Mouse (Mus musculus) heart, postnatal 14 days (tissue): ENCODE results near the gene Myh14. TPM values are rescaled to one million over a fixed set of nuclear protein-coding genes. Genes with fewer than 3 reads are reported as not detected.

ENCODE experiments used
- DNase-seq, 2 experiments: peaks; one replicate each; pipeline ENCODE4 v3.0.0; 2021 to 2022
- intact Hi-C: fragments of 180-260 bp; cut with DNase I; formaldehyde crosslinking; loops from one replicate; pipeline ENCODE4 v1.15.1; 2025
- total RNA-seq, 2 experiments: library from RNA; stranded (reverse); gene quantifications; 2 replicates each; pipeline ENCODE4 v1.2.3; 2021

Gene Myh14
- total RNA-seq, 2 experiments from 2014 or later = 55.0 to 72.4 TPM

DNA sequence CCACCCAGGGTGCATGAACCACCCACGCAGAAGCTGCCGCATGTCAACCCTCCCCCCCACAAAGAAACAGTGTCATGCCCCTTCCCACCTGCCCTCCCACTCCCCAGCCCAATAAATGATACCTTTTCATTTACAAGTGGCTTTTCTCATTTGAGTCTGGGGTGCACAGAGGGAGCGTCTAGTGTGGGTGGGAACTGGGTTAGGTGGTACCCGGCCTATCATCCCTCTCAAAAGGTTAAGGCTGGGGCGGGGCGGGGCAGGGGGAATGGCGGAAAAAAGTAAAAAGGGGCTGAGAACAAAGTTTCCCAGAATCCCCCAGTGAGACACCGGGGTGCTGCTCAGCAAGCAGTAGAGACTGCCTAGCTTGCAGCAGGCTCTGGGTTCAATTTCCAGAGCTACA, 66.0 kb downstream of the Myh14 start:
- intact Hi-C loops = no loop called here
- no peak for DNase-seq

DNA sequence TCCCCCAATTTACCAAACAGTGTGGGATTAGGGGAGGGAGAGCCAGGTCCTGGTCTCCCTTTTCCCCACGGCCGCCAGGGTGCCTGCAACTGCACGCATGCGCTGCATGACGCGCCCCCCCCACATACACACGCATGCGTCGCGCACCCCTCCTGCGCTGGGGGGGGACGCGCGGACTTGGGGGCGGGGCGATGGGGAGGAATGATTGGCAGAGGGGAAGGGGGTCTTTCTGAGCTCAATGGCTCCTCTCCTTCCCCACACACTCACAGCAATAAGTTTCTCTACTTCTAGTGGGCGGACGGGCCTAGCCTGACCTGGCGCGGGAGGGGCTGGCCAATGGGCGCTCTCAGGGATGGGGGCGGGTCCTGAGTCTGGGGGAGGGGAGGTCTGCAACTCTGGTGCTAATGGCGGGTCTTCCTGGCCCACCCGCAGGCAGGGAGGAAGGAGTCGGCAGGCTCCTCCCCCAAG, 66.5 kb downstream of the Myh14 start:
- DNase-seq = peak in 1 of 2 experiments; percentile 14
- intact Hi-C loops = no loop called here

DNA sequence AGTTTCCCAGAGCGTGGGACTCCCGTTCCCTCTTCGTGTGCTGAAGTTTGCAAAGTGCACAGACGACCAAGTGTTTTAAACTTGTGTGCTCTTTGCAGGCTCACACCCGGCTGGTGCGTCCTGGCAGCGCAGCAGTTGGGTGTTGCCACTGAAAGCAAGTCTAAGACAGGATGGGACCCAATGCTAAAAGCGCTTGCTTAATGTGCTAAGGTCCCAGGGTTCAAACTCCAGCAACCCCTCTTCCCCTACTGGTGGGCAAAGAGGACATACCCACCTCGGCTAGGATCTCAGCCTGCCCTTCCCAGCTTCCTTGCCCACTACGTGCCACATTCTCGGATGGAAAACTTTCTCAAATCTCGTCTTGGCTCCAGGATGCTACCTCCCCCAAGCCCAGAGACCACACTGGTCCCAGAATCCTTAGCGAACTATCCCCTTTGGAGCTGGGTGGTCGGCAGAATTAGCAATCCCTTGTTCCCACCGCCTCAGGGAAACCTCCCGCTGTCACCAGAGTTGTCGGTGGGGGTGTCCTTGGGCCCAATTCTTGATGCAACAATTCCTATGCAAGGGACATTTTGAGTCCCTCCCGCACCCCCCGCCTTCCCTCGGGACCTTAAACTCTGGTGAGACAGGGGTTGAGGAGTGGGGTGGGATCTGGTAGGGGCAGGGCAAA, 67.3 kb downstream of the Myh14 start:
- no peak for DNase-seq

DNA sequence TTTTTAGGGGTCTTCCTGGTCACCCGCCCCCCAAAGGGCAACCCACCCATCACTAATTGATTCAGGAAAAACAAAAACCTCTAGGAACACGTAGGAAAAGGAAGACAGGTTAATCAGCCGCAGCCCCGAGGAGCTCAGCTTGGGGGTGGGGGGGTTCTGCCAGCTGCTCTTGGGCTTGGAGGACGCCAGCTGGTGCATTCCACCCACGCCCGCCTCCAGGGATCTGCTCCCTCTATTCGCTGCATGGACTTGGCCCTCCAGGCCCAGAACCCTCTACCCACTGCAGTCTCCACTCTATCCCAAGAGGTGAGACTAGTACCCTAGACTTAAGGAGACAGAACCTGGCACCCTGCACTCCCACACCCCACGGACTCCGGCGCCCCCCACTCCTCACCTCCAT, 68.2 kb downstream of the Myh14 start:
- no peak for DNase-seq
- intact Hi-C loops = no loop called here

More for the DNA sequence above, 67.3 kb downstream of the Myh14 start:
- intact Hi-C loops = no loop called here

DNA sequence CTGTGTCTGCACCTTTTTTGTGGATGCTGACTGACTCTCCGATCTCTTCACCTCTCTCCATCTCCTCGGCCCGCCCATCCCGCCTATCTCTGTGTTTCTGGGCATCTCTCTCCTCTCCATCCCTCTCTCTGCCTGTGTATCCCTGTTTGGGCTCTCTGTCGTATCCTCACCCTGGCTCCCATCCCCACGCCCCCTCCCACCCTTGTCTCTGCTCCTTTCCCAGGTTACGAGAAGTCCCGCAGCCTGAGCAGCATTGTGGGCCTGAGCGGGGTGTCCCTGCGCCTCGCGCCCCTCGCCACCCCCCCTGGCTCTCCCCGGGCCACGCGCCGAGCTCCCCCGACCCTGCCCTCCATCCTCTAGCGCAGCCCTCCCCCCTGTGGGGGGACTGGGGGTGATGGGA, 69.0 kb downstream of the Myh14 start:
- DNase-seq = no peak
- intact Hi-C loops = no loop called here

DNA sequence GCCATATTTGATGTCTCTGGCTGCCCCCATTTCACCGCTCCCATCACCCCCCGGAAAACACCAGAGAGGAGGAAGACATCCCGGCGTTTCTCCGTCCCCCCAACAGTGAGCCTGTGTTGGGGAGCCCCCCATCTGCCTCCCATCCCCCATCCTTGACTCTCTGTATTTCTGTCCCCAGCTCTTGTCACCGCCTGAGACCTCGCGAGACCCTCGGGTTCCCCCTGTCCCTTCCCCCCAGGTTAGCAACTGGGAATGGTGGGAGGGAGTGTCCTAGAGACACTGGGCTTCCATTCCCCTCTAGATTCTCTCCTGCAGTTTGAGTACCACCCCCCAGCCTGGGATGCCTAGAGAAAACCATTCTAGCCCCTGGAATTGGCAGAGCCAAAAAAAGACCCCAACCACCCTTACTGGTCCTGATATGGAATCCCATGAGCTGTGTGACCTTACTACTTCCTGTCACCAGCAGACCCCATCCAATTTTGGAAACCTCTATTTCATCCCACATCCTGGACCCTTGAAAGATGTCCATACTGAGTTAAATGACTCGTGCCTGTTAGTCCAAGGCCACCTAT, 69.9 kb downstream of the Myh14 start:
- DNase-seq = no peak
- intact Hi-C loops = no loop called here

DNA sequence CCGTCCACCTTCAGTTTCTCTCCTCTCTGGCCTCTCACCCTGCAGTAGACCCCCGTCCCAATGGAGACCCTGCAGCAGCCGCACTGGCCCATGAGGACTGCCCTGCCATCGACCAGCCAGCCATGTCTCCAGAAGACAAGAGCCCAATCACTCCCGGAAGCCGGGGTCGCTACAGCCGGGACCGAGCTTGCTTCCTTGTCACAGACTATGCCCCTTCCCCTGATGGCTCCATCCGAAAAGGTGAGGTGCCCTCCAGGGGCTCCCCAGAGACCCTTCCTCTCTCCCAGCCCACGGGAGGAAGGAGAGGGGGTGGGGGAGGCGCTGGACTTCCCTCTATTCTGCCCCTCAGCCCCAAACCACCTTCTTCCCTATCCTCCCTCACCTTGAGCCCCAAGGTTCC, 72.3 kb downstream of the Myh14 start:
- DNase-seq = no peak
- intact Hi-C loops = no loop called here

DNA sequence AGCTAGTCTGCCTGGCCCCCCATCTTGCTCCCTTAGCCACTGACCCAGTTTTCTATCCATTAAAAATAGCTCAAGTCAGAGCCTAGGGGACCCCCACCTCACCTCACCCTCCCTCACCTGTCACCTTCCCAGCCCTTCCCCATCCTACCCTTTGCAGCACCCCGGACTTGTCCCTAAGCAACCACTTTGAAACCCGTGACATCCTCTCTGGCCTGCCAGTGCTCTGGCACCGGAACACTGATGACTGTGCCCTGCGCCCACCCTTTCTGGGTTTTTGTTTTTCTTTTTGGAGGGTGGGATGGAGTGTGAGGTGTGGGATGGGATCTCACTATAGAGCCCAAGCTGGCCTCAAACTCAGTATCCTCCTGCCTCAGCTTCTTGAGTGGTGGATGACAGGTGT, 73.0 kb downstream of the Myh14 start:
- no peak for DNase-seq
- intact Hi-C loops = no loop called here

DNA sequence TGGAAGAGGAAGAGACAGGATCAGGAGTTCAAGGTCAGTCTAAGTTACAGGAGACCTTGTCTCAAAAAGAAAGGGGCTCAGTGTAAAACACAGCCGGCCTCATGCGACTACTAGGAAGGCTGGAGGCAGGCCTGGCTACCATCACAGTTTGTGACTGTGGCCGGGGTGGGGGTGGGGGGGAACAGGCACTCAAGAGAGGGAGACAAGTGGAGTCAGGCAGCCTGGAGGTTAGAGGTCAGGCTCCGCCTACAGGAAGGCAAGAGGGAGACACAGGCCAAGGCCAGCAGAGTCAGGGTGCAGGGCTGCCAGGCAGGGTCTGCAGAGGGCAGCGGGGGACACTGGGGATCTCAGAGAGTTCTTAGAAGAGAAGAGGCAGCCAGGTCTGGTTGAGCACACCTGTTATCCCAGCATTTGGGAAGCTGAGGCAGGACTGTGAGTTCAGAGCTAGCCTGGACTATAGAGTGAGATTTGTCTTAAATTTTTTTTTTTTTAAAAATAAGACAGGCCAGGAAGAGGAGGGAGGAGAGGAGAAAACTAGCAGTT, 73.6 kb downstream of the Myh14 start:
- DNase-seq = no peak
- intact Hi-C loops = no loop called here

DNA sequence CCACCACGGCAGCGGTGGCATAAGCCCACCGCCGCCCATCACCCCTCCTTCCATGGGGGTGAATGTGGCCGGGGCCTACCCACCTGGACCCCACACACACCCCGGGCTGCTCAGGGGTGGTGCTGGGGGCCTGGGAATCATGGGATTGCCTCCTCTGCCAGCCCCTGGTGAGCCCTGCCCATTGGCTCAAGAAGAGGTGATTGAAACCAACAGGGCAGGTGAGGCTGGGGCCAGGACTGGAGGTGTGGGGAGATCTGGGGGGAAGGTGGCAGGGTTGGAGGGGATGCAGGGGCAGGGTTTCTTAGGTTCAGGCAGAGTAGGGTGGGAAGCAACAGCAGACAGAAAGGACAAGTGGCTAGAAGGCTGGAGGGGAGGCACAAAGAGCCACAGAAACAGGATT, 74.6 kb downstream of the Myh14 start:
- intact Hi-C loops = no loop called here
- DNase-seq = no peak

DNA sequence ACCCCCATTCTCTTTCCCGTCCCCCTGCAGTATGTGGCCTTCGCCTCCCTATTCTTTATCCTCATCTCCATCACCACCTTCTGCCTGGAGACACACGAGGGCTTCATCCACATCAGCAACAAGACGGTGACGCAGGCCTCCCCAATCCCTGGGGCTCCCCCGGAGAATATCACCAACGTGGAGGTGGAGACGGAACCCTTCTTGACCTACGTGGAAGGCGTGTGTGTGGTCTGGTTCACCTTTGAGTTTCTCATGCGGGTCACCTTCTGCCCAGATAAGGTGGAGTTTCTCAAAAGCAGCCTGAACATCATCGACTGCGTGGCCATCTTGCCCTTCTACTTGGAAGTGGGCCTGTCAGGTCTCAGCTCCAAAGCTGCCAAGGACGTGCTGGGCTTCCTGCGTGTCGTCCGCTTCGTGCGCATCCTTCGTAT, 75.5 kb downstream of the Myh14 start:
- intact Hi-C loops = no loop called here
- no peak for DNase-seq

DNA sequence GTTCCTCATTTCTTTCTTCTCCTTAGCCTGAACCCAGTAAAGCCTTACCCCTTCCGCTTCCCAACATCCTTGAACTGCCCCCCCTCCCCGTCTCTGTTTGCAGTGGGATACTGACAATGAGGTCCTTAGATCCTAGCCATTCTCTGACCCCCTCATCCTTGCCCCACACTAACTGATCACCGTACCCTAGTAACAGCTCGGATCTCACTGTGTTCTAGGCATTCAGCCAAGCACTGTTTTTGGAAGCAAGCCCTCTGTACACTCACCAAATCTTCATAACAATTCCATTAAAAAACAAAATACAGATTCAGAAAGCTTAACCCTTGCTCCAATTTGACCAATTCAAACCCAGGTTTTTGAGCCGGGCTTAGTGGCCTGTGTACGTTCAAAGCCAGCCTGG, 76.4 kb downstream of the Myh14 start:
- intact Hi-C loops = no loop called here
- peak in 1 of 2 experiments; percentile 12 for DNase-seq

DNA sequence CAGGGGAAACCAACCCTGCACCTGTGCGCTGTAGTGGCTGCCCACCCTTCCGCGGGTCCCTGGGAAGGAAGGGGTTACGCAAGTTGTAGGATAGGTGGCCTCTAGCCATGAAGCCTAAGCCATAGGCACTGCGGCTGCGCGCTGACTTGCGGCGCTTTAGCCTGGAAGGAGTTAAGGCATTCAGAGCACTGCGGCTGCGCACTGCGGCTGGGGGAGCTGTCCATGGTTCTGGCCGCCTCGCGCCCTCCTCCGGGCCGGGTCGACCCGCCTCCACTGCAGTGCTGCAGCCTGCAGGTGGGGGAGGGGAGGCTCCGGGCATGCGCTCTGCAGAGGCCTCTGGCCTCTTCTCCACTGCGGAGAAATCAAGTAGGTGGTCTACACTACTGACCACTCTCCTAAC, 76.9 kb downstream of the Myh14 start:
- peak; percentile 82 to 91 for DNase-seq
- intact Hi-C loops = no loop called here

DNA sequence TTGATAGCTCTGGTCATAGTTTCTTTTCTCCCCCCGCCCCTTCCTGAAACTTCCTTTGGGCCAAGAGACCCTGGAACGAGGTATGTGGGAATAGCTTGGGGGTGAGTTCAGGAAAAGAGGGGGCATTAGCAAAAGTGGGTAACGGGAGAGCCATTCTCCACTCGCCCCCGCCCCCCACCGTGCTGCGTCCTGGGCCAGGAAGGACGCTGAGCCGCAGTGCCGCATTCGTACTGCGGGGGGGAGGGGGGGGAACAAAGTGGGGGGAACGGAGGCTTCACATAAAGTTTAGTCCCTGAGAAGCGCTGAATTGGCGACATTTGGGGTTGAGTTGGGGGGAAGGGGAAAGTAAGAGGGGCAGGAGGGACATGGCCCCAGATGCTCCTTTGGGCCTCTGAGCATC, 77.6 kb downstream of the Myh14 start:
- intact Hi-C loops = no loop called here
- no peak for DNase-seq

DNA sequence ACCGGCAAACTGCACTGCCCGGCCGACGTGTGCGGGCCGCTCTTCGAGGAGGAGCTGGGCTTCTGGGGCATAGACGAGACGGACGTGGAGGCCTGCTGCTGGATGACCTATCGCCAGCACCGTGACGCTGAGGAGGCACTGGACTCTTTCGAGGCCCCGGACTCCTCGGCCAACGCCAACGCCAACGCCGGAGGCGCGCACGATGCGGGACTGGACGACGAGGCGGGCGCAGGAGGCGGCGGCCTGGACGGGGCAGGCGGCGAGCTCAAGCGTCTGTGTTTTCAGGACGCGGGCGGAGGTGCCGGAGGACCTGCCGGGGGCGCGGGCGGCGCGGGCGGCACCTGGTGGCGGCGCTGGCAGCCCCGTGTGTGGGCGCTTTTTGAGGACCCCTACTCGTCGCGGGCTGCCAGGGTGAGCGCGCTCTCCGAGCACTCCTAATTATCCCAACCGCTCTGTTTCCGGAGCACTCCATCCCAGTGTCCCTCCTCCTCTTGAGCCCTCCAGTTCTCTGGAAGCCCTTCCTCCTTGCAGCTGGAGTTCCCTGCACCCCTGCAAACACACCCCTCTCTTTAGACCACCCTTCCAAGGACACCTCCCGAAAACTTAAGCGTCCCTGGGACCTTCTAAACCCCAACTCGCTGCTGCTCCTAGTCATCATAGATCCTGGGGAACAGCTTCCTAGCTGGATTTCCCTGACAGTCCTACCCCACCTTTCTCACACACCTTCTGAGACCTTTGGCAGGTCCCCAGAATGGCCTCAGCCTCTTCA, 79.1 kb downstream of the Myh14 start:
- no peak for DNase-seq
- intact Hi-C loops = loop anchor here (2.0 kb wide), 1 partner anchor 31 kb away; no protein-coding TSS in a partner anchor

DNA sequence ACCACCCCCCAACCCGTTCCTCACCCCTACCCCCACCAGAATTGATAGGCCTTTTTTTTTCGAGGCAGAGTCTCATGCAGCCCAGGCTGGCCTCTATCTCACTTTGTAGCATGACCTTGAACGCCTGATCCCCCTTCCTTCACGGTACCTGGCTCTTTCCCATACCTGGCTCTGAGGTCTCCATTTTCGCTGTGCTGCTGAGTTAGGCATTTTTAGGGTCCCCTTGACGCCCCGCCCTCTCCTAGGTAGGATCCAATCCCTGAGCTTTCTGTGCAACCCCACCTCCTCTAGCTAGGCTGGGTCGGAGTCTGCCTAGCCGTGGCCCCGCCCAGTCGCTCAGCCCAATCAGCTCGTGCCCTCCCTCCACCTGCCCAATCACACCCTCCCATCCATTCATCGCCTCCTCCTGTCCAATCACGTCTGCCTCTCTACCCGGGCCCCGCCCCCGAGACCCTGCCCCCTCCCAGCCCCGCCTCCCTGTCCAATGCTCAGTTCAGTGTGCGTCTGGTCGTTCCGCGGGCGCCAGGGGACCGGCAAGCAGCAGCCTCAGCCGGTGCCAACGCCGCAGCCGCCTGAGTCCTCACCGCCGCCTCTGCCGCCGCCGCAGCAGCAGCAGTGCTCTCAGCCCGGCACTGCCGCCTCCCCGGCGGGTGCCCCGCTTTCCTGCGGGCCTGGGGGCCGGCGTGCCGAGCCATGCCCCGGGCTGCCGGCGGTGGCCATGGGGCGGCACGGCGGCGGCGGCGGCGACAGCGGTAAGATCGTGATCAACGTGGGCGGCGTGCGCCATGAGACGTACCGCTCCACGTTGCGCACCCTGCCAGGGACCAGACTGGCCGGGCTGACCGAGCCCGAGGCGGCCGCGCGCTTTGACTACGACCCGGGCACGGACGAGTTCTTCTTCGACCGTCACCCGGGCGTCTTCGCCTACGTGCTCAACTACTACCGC, 80.0 kb downstream of the Myh14 start, which contains the start of gene Kcnc3:
TSS of gene Kcnc3 (plus strand) at position 263 of the 946 bp plus-strand sequence.
- intact Hi-C loops = loop anchor here (2.0 kb wide), 1 partner anchor 30 kb away; no protein-coding TSS in a partner anchor
- DNase-seq = peak; percentile 70 to 76

DNA sequence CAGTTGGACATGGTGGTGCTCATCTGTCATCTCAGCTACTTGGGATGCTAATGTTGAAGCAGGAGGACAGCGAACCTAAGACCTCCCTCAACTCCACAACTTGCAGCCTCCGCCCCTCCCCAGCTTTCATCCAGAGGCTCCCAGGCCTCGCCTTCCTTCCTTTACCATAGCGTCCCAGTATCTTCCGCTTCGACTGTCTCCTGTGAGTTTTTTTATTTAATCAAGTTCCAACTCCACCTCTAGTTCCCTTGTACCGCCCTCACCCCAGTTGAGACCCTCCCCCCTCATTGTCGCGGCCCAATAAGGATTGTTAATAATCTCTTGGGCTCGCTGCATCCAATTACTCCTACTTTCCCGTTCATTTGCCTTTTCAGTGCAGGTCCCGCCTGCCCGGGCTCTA, 80.7 kb downstream of the Myh14 start:
- DNase-seq = no peak
- intact Hi-C loops = loop anchor here (2.0 kb wide), 1 partner anchor 29 kb away; no protein-coding TSS in a partner anchor

DNA sequence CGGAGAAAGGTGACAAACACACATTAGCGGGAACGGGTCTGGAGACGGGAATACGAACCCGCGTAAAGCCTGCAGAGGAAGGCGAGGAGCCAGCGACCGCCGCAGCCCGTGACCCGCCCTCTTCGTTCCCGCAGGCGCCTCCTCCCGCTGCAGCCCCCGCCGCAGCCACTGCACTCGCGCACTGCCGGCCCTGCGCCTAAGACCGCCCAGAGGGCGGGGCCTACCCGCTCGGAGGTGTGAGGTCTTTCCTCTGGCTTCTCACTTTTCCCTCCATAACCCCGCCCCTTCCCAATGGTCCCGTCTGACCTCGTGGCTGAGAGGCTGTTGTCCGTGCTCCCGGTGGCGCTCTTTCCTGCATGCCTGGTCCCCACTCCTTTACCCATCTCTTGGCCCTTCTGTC, 81.5 kb downstream of the Myh14 start:
- DNase-seq = peak; percentile 59 to 60
- intact Hi-C loops = no loop called here

DNA sequence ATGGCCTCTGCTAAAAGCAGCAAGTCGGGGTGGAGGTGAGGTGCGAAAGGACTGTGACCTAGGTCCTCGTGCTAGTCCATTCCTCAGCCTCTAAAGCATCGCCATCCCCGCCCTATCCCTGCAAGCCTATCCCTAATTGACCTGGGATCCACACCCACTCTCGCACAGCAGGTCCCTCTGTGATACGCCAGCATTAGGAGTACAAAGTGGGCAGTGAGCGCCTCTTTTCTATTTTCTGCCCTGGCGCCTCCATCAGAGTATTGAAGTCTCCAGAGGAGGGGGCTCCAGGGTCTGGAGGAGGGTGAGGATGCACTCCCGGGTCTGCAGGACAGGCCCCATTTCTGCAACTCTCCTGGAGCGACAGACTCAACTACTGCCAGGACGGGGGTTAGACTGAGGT, 82.3 kb downstream of the Myh14 start:
- intact Hi-C loops = no loop called here
- DNase-seq = no peak

DNA sequence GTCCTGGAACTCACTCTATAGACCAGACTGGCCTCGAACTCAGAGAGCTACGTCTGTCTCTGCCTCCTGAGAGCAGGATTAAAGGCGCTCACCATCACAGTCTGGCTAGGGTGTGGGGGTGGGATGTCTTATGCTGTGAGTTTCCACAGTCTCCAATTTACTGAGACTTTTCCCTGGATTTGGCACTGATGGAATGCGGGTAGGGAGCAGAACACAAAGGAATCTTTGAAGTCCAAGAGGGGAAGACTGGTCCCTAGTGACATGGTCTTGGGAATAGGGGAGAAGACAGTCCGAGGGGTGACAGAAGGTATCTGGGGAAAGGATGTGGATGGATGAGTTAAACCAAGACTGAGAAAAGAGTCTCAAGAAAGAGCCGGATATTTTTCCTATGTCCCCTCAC, 83.0 kb downstream of the Myh14 start:
- intact Hi-C loops = no loop called here
- no peak for DNase-seq
